Mouse (Mus musculus): ENCODE results near the gene Olfr134. TPM values are rescaled to one million over a fixed set of nuclear protein-coding genes. Genes with fewer than 3 reads are reported as not detected.
"Not testable (repeated sequence)": the region's sequence is repeated elsewhere in the genome, so short reads cannot be mapped to it uniquely, and the experiment has no call there.

Olfr134 gene
- not detected for total RNA-seq (2021)
- long read RNA-seq, experiment 1: 0 reads
- long read RNA-seq, experiment 2: 0 reads

- DNase-seq (ENCODE audit: low spot score in 2 of 2): no peak
These were observed at the start of gene Olfr134 for GRCm38 (mm10) chr17:38171088-38171487. Olfr134 (plus strand) TSS chr17:38171388.

- not testable (repeated sequence) for DNase-seq (ENCODE audit: low spot score in 2 of 2)
These were observed 47.0 kb upstream of the Olfr134 start for GRCm38 (mm10) chr17:38124199-38124598.

- not testable (repeated sequence) for DNase-seq (ENCODE audit: low spot score in 2 of 2)
These were observed 45.8 kb upstream of the Olfr134 start for GRCm38 (mm10) chr17:38125371-38125770.

GRCm38 (mm10) chr17:38134426-38134825, 36.8 kb upstream of the Olfr134 start, which contains the start of gene Olfr132:
Olfr132 (minus strand) TSS chr17:38134526.
- DNase-seq (ENCODE audit: low spot score in 2 of 2): no peak

- DNase-seq (ENCODE audit: low spot score in 2 of 2): no peak
These were observed 26.2 kb upstream of the Olfr134 start, which contains the start of gene Olfr133 for GRCm38 (mm10) chr17:38144981-38145380. Olfr133 (plus strand) TSS chr17:38145281.

GRCm38 (mm10) chr17:38204035-38204434, 32.8 kb downstream of the Olfr134 start, which contains the start of gene Olfr135:
Olfr135 (plus strand) TSS chr17:38204335.
- no peak for DNase-seq (ENCODE audit: low spot score in 2 of 2)

Other genes with a start within 250 kb of the Olfr134 start
- not detected for gene Olfr761, start 218.3 kb upstream of the Olfr134 start, total RNA-seq (2021)
- not detected for gene Olfr129, start 111.3 kb upstream of the Olfr134 start, total RNA-seq (2021)
- not detected for gene Olfr130, start 107.5 kb upstream of the Olfr134 start, total RNA-seq (2021)
- not detected for gene Olfr131, start 82.7 kb upstream of the Olfr134 start, total RNA-seq (2021)
- not detected for gene Olfr132, start 36.9 kb upstream of the Olfr134 start, total RNA-seq (2021)
- not detected for gene Olfr133, start 26.1 kb upstream of the Olfr134 start, total RNA-seq (2021)
- gene Olfr135, start 32.9 kb downstream of the Olfr134 start, total RNA-seq (2021): not detected
- not detected for gene Olfr138, start 89.6 kb downstream of the Olfr134 start, total RNA-seq (2021)
- not detected for gene Olfr137, start 136.2 kb downstream of the Olfr134 start, total RNA-seq (2021)
- not detected for gene Olfr136, start 158.4 kb downstream of the Olfr134 start, total RNA-seq (2021)
- gene Esp36, start 248.8 kb downstream of the Olfr134 start, total RNA-seq (2021): not detected